Mouse (Mus musculus) lung, postnatal 10 days (tissue): ENCODE measurements around the gene Krtap28-13.

Source experiments
- DNase-seq: peaks from one replicate; pipeline ENCODE4 v3.0.0; 2021

Gene Krtap28-13

DNA sequence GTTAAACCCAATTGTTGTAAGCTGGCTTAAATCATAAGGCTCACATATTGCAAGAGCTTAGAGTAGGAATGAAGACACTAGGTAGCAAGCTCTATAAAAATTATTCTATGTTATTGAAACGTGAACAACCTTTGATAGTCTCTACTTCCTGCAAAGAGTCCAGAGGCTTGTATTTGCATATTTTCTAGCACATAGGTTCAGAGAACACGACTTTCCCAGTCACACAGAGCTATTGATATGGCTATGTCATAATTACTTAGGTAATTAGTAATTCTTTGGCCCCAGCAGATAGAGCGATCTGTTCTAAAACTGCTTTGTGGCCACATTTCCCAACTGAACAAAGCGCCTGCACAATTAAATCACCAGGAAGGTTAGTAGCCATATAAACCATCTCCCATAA lies 36.2 kb downstream of the Krtap28-13 start:
- DNase-seq = no peak

DNA sequence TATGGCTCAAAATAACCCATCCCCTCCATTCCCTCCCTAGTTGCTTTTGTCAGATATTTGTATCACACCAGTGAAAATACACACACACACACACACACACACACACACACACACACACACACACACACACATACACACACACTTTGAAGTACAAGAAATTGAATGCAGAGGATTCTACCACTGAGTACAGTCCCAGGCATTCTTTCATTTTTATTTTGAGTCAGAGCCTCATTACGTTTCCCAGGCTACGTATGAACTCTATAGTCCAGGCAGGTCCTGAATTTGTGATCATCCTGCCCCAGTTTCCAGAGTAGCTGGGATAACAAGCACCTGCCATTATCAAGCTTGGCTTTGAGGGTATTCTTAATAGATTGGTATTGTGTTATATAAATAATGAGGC lies 38.4 kb downstream of the Krtap28-13 start:
- DNase-seq = no peak

DNA sequence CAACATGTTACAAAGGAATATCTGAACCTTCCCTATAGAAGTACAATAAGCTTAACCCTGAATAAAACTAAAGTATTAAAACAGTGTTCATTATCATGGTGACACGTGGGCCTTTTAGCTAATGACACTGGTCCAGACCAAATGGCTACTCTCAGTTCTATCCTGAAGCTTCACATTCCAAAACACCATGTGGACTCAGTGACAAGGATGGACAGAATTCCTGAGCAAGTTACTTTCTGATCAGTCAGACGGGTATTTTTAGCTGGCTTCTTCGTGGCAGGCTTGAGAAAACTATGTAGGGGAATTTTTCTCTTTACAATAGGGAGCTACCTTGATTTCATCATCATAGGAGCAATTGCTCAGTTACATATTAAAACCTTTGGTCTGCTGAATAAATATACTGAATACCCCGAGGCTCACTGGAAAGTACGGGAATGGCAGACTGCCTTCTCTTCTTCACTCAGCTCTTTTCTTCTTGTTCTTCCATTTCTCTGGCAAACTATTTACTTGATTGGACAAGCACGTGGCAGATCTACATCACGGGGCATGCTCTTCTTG lies 38.9 kb downstream of the Krtap28-13 start:
- DNase-seq = no peak

DNA sequence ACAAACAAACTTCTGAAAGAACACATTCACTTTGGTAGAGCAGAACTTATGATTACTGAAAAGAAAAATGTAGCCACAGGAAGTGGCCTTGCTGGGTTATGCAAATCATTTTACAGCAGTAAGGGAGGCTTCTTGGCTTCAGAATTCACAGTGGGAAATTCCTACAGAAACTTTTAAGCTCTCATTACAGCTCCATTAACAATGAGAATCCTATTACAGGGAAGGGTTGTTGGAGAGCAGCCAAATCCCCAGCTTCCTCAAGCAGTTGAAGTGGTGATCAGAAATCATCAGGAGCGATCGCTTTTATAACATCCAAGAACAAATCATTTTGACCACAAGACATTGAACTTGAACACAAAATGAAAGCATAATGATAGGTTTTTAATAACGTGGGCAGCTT lies 41.2 kb downstream of the Krtap28-13 start:
- DNase-seq = peak; percentile 21

DNA sequence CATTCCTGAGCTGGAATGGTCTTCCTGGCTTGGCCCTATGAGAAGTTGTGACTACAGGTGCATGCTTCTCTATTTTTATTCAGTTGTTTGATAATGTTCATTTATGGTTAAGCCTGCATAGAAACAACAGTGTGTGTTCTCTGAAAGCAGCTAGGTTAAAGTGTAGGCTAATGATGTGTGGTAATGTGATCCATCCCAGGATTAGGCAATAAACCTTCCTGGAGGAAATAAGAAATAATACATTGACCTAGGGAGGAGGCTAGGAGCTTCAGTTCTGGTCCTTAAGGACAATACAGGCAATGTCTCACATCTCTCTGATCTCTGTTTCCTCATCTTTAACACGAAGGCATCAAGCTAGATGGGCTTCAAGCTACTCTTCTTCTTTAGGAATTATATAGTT lies 44.7 kb downstream of the Krtap28-13 start:
- no peak for DNase-seq

DNA sequence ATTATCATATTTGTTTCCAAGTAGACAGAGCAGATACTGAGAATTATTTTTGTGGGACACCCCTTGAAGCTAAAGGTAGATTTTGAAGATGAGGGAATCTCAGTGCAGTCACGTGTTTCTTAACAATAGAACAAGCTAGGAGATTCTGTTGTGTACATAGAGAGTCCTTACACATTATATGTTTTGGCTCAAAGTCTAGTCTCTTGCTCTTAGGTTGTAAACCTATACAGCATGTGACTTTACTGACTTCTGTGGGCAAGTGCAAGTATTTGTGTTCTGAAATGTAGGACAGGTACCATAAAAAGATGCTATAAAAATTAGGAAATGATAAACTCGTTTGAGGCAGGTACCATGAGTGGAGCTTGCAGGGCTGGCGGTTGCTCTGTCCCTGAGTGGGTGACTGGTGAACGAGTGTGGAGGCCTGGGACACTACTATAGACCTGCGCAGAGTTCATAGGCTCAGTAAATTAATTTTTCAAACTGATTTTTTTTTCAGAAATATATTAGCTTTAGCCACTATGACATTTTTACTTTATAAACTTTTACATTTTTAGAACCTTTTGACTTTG lies 46.8 kb downstream of the Krtap28-13 start:
- no peak for DNase-seq

DNA sequence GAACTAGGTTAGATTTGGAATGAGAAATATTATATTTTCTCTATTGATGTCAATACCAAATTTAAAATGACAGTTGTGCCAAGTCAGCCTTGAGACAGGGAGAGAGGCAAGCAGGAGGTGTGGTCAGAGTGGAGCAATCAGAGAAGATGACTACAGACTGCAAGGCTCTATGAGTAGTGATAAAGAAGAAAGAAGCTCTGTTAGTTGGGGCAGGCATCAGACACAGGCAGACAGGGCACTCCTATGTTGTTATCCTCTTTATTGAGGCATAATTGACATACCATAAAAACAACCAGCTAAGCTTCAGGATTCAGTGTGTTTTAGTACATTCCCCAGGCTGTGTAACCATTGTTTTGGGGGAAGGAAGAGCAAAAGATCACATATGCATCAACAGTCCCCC lies 50.3 kb downstream of the Krtap28-13 start:
- no peak for DNase-seq
